Mouse (Mus musculus) frontal cortex, postnatal 14 days (tissue): ENCODE data around the gene Slc24a3.

ENCODE experiments used
- DNase-seq, 2 experiments: peaks; one replicate each; pipeline ENCODE4 v3.0.0; 2022; ENCODE audit warnings: low spot score in 2 of 2

Slc24a3 gene

DNA sequence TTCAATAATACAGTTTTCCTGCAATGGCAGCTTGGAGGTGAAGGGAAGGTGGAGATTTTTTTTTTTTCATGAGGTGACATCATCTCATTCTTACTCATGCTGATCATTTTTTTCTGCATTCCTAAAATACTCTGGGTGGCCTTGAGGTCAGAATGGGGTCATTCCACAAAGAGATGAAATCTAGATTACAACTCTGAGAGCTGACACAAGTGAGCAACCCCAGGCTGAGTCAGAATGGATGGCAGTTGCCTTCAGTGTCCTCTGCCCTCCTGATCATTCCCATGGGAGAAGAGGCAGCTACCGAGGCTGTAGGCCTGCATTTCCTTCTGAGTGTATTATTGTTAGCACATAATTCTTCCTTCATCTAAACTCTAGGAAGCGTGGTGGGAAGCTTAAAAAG lies 116.2 kb downstream of the Slc24a3 start:
- no peak for DNase-seq

DNA sequence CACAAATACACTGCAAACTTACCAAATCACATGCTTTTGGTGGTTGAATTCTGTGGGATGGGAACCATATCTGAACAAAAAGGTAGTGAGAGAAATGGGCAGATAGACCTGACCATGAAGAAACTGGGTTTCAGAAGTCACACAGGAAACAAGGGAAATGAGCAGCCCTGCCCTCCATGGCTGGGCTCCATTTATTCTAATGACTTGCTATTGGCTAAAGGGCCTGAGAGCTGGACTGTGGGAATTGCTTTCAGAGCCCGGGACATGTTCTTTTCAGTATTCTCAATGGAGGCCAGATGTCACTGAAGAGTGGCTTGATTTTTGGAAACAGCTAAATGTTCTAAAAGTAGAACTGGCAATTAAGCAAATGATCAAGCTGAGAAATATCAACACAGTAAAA lies 120.9 kb downstream of the Slc24a3 start:
- no peak for DNase-seq

DNA sequence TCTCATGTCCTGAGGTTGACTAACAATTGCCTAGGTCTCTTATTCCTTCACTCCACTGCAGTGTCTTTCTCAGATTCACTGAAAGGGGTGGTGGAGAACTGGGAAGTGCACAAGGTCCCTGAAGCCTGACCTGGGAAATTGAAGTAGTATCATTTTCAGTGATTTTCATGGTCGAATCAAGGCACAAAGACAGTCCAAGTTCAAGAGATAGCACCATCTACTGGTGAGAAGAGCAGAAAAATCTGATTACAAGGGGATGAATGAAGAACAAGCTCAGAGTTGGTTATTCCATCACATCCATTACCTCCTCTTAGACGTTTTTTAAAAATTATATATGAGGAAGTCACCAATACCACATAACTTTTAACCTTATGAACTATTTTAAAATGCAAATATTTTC lies 123.9 kb downstream of the Slc24a3 start:
- DNase-seq, result no peak

DNA sequence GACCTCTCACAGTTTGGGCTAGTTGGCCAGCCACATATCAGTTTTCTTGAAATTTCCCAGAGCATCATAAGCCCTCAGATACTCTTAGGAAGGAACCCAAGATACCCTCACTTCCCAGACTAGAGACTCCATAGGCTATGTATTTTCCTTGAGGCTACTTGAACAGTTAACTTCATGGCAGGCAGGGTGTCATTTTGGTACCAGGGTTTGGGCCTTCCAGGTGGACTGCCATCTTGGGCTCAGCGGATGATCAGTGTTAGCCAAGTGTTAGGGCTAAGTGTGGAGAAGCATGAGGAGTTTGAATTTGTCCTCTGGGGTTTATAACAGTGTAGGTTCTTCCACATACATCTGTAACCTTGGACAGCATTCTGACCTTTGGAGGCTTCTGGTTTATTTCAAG lies 124.6 kb downstream of the Slc24a3 start:
- DNase-seq, result no peak

DNA sequence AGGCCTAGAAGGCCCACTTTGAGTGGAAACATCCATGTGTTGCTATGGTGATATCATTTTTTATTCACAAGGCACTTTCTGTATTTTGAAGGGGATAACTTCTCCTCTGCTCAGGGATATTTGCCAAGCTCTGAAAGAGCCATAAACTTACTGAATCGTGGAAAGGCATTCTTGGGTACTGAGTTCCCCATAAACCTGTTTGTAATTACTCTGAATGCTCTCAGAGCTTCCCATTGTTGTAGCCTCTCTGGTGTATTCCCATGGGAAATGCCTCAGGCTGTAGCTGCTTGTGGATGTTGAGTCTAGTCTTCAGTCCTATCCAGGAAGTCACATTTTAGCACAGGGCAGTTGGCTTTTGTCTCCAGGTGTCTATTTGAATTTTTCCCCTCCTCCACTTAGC lies 125.3 kb downstream of the Slc24a3 start:
- no peak for DNase-seq

DNA sequence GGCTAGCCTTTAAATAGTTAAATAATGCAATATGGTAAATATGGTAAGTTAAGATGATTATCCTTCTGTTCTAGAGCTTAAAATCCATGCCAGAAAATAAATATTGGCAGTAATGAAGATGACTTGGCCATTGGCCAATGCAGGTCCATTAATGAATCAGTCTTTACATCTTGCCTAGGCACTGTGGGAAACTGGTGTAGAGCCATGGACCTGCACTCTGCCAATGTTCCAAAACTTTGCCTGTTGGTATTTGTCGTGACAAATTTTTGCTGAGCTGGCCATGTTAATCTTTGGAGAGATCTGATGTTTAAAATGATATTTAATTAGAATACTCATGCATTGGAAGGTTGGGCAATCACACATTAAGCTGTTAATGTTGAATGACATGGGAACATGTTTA lies 129.4 kb downstream of the Slc24a3 start:
- no peak for DNase-seq

DNA sequence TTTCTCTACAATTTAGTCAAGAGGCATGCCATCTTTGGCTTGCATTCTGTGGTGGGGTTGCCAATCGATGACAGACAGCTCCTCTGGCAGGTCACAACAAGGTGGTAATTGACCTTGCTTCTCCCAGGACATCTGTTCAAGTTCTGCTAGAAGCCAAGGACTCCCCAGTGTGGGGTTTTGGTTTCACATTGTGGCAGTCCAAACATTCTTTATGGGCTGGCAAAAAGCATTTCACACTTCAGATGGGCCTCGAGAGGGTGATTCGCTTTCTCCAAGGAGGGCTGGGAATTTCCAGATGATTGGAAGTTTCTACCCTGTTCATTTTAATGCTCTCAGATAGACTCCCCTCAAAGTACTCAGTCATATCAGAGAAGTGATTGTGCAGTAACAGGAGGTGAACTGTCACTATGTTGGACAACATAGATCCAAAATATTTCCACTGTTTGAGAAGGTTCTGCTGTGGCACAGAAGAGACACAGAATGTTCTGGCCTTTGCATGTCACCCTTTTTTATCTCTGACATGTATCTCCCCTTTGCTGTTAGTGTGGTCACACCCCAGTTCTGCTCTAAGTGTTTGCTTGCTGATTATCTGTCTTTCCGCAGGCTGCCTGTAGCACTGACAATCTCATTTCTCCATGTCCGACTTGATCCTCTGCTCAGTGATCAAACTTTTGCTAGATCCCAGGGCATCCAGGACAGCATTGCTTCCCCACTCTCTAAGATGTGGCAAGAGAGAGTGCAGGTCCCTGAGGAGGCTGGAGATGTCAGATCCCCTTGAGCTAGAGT lies 132.6 kb downstream of the Slc24a3 start:
- no peak for DNase-seq

DNA sequence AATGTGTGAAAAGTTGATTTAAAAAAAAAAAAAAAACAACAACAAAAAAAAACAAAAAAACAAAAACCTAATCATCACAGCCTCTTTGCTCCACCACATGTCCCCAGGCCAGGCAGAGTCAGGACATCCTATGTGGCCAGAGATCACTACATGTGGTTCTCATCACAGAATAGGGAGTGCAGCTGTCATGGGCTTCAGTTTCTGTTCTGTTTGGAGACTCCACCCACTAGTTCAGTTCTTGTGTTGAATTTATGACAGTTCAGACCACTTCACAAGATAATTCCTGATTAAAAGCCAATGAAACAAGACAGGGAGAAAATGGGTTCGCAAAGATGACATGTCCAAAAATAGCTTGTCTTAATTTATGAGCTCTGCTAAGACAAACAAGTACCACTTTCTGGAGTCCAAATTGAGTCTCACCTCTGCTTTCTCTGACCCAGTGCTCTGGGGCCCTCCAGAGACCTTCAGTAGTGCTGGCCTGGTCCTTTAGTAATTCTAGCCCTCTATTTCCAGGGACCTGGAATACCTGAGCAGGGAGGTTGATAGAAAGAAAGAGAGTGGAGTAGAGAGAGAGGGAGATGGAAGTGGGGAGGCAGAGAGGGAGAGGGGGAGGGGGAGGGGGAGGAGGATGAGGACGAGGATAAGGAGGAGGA lies 139.8 kb downstream of the Slc24a3 start:
- DNase-seq, result no peak

DNA sequence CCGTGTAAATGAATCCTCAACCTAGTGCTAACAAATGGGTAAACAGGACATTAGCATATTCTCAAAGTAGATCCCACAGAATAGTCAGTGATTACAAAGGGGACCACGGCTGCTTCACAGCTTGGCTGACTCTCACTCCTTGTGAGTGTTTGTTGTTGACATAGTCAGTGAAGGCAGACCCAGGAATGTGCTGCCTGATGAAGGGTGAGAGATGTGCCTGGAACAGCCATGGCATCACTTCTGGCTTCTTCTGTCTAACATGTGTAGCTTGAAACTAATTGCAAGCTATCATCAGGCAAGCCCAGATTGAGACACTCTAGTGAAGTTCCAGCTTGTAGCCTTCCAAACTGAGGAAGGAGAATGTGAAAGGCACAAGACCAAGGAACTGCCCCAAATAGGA lies 151.4 kb downstream of the Slc24a3 start:
- DNase-seq, result no peak

DNA sequence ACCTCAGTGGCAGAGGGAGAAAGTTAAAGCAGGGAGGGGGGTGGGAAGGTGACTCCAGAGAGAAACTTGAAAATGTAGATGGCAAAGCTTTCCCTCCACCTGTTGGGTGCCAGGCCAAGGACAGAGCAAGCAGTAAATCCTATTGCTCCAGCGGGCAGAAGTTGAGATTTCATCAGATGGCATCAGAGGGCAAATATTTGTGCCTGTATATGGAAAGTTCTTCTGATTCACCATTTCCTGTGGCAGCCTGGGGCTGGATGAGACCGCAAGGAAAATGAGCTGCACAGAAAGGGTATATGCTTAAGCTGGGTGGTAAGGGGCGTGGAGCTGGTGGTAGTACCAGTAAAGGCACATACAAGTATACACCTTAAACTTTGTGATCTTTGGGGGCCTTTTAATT lies 153.7 kb downstream of the Slc24a3 start:
- no peak for DNase-seq

DNA sequence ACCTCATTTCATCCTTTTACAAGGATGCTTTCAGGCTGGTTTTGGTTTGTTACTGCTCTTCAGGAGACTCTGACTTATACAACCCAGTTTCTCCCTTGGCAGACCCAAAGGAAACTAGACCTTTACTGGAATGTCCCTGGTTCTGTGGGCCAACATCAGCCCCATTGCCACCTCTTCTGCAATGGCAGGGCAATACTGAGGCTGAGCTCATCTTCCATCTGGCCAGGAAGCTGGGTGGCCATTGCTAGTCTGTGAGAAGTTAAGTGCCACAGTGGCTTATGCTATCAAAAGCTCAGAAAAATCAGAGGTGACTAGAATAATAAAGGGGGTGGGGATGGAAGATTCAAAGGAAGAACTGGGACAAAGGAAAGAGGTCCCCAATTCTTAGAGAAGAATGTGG lies 154.2 kb downstream of the Slc24a3 start:
- no peak for DNase-seq

DNA sequence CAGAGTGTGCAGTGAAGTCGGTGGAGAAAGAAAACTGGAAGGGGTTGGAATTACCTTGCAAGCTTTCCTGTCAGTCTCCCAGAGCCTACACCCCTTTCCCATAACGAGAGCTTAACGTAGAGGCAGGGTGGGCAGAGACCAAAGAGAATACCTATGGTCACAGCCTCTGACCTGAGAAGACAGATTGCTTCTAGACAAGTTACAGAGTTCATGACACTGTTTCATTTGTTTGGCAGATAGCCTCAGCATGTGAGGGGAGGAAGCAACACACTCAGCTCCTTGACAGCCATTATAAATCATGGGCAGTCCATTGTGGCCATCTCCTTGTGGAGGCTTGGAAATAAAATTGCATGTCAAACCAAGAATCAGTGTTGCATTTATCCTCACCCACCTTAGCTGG lies 156.9 kb downstream of the Slc24a3 start:
- DNase-seq, result no peak

DNA sequence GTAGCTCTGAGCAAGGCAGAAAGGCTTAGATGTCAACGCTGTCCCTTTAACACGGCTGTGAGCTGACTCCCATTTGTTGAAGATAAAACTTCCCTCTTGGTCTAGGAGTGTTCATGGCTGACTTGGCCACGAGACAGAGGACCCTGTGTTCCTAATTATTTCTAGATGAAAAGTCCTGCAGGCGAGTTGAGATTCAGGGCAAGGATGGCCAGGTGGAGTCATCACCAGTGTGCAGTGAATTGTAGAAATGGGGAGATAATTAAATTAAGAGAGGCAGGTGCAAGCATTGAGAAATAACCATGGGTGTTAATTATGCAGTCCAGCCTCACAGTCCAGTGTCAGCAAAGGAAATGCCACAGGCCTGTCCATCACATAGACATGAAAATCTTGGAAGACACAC lies 158.3 kb downstream of the Slc24a3 start:
- DNase-seq, result no peak

DNA sequence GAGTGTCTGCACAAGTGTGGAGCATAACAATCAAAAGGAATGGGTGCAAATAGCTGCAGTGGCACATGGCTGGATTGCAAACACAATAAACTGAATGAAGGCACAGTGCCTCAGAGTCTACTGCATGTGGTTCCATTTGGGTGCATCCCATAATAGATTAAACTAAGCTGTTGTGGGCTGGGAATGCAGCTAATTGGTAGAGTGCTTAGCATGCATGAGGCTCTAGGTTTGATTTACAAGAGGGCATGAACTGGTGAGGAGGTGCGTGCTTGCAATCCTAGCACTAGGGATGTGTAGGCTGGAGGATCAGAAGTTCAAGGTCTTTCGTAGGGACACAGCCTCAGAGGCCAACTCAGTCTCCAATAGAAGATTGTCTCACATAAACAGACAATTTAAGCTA lies 159.0 kb downstream of the Slc24a3 start:
- DNase-seq, result no peak

DNA sequence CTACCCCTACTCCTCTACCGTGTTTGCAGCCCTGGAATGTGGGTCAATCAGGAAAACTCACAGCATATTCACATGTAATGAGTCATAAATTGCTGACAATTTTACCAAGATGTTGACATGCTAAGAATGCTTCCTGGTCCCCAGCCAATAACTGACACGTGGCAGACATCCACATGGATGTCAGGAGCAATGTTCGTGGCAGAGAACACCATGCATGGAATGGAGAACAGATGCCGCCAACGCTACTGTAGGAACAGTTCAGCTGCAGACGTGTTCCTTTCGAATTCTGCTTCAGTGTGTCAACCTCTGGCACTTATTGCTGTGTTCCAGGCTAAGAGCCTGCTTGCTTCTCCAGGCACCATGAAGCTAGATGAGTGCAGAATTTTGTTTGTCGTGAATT lies 162.2 kb downstream of the Slc24a3 start:
- DNase-seq, result peak; percentile 10 to 14

DNA sequence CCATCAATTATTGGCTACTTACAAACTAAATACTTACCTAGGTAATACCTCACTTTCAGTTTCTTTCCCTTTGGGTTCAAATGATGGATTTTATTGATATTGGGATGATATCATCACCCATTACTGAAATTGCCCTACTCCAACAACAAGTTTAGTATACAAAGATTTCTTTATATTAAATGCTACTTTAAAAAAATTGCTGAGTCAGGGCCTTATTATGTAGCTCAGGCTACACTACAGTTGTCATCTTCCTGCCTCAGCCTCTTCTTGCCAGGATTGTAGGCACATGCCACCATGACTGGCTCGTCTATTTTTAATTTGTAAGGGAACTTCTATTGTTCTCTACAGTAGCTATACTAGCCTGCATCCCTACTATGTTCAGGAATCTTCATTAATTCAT lies 164.0 kb downstream of the Slc24a3 start:
- DNase-seq, result no peak

DNA sequence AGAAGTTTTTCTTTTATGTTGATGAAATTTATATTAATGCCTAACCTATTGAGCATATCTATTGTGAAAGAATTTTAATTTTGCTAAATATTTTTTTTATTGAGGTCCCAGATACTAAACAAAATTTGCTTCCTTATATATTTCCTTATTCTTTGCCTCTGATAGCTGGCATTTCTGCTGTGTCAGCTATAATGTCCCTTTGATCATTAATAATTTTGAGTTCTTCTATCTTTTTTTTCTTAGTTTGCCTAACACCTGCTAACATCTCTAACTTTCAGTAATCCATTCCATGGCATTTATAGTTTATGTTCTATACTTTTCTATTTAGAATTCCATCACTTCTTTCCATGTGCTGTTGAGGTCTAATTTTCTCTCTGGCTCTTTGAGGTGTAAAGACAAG lies 165.9 kb downstream of the Slc24a3 start:
- no peak for DNase-seq

DNA sequence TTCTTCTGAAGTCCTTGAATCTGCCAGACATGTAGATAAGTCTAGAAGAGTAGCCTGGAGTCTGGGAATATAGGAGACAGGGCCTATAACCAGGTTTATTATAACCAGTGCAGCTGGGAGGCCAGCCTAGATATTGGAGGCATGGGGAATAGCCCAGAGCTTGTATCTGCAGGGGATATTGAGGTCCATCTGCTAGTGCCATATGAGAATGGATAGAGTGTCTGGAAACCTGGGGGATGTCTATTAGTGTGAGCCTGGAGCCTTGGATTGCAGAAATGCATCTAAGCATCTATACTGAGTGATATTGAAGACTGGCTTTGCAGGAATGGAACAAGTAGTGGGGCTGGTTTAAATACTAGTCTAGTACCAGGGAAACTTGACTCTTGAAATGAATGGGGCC lies 168.9 kb downstream of the Slc24a3 start:
- DNase-seq, result no peak

DNA sequence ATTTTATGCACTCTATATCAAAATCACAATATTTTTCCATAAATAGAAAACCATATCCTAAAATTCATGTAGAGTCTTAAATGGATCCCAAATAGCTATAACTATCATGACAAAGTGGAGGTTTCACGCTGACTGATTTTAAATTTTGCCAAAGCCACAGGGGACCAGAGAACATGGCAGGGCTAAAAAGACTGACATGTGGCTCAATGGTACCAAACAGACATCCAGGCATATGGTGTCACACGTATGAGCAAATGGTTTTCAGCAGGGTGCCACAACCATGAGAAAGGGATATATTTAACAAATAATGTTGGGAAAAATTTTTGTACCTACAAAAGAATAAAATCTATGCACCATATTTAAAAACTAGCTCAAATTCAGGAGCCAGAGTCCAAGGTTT lies 173.3 kb downstream of the Slc24a3 start:
- no peak for DNase-seq

DNA sequence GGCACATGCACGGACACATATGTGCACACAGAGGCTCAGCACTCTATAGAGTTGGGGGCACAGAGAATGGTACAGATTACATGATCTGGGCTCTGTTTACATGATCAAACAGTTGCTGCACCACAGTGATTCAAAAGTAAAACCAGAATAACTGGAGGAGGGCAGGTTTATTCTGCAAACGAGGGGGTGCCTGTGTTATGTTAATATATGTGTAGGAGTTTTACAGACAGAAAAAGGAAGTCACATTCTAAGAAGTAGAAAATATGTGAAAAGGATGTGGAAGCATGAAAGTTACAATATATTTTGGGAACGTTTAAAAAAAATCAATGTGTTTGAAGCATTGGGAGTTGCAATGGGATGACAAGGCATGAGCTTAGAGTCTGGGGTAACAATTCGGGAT lies 175.4 kb downstream of the Slc24a3 start:
- DNase-seq, result no peak

DNA sequence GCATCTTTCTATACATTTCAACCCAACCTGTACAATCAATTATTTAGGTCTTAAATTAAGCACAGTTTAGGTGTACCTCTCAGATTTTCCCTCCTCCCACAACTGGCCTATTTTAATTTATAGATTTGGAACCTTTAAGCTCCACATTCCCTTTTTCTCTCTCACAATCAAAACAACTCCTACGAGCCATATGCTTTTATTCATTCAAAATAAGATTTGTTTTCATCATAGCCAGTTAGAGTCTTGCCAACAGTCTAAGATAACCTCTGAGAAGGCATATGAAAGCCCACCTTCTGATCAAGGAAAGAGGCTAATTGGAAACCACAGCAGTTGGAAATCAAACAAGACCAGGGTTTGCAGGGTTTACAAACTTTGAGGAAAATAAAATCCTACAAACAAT lies 177.0 kb downstream of the Slc24a3 start:
- no peak for DNase-seq

DNA sequence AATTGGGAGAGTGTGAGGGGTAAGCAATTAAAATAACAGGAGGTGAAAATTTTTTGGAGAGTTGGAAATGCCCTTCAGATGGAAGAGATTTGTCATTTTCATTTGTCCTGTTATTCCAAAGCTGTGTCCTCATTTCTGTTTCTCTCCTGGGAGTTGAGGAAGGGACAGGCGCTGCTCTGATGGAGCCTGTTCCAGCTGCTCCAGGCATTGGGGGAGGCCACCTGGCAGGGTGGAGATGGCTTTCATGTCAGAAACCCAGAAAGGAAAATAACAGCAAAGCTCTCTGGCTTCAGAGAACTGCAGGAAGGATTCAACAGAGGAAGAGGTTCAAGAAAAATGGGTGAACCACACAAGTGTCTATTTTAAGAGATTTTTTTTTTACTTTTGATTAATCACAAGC lies 186.2 kb downstream of the Slc24a3 start:
- no peak for DNase-seq

DNA sequence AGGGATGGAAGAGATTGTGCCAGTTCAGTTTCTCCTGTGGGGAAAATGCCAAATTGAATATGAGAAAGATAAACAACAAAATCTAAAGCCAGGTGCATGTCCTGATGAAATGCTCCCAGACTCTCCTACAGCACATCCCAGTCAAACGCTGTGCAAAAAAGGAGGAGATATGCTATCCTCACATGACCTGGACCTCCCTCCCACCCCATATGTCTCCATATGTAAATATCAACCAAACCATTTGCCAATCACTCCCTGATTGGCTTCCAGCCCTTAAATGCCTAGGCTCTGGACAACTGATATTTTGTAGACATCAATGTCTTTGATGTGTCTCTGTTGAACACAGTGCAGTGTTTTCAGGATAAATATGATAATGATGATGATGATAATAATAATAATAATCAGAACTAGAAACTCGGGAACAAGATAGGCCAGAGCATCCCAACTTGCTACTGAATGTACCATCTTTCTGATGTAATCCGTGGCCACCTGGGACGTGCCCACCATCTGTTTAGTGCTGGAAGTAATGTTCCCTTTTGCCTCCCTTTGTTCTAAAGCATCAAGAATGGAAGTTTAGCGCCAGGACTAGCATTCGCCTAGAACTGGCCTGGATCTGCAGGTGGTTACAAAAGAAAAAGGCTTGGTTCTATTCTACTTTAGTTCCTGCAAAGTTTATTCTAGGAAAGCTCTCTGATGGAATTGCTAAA lies 190.8 kb downstream of the Slc24a3 start:
- DNase-seq, result no peak
